Mouse (Mus musculus) neural tube, embryonic 12.5 days (tissue): ENCODE measurements around the gene Vash2. TPM values are rescaled to one million over a fixed set of nuclear protein-coding genes. Genes with fewer than 3 reads are reported as not detected.
"Not testable (repeated sequence)": the region's sequence is repeated elsewhere in the genome, so short reads cannot be mapped to it uniquely, and the experiment has no call there.

ENCODE experiments used
- ATAC-seq: fragments of 200-750 bp; cut with Nextera tagmentation; 2 replicates; pipeline ENCODE4 v1.8.0; 2017; ENCODE audit warnings: low read depth, mild to moderate bottlenecking, moderate TSS enrichment, moderate library complexity; ENCODE audit not compliant: low FRiP score
- H3K27ac ChIP-seq: fragments of 300-500 bp; sonication (generic); 2 replicates; pipeline ENCODE4 v1.5.1; 2016
- H3K27me3 ChIP-seq: fragments of 300-500 bp; sonication (generic); replicated peaks from 2 replicates; pipeline ENCODE4 v1.6.1; 2016; ENCODE audit warnings: mild to moderate bottlenecking
- H3K36me3 ChIP-seq: fragments of 300-500 bp; sonication (generic); 2 replicates; pipeline ENCODE4 v1.6.1; 2016; ENCODE audit warnings: mild to moderate bottlenecking
- H3K4me1 ChIP-seq: fragments of 300-500 bp; sonication (generic); 2 replicates; pipeline ENCODE4 v1.6.1; 2016
- H3K4me2 ChIP-seq: fragments of 300-500 bp; sonication (generic); replicated peaks from 2 replicates; pipeline ENCODE4 v1.6.1; 2016; ENCODE audit warnings: mild to moderate bottlenecking
- H3K4me3 ChIP-seq: fragments of 300-500 bp; sonication (generic); 2 replicates; pipeline ENCODE4 v1.5.1; 2016
- H3K9ac ChIP-seq: fragments of 300-500 bp; sonication (generic); 2 replicates; pipeline ENCODE4 v1.6.1; 2016; ENCODE audit warnings: mild to moderate bottlenecking
- H3K9me3 ChIP-seq: fragments of 300-500 bp; sonication (generic); 2 replicates; pipeline ENCODE4 v1.6.1; 2016; ENCODE audit warnings: mild to moderate bottlenecking
- WGBS: fragments of 180-500 bp; shearing (Covaris S2); methylation state at CpG from one replicate; pipeline ENCODE4 v1.1.7; 2016; 5-methylcytosine and 5-hydroxymethylcytosine counted together
- polyA plus RNA-seq: library from polyadenylated mRNA; unstranded; fragments of >200 nt; fragmentation: Nextera tagmentation; extraction: Ambion mirVana; gene quantifications from 2 replicates; pipeline ENCODE4 v1.2.1, GENCODE M21; 2016

Gene Vash2
- polyA plus RNA-seq, result 82.5 and 82.9 TPM in 2 replicates

- Histone ChIP-seq H3K9me3 (no peaks in the 10 kb centered on the region), H3K27ac (peak within 1 kb of the TSS; percentile 83), H3K4me3 (peak within 1 kb of the TSS; percentile 75), H3K9ac (peak within 1 kb of the TSS; percentile 90), H3K4me1 (peaks cover 22% of the 10 kb centered on the region), H3K36me3 (peaks cover 11% of the 10 kb centered on the region), H3K4me2 (peak within 1 kb of the TSS; percentile 98), H3K27me3 (no peaks in the 10 kb centered on the region)
- WGBS, result under 1% methylated on average over 38 of the region's 38 CpGs
- peak; percentile 97 for ATAC-seq
Observed at GRCm38 (mm10) chr1:190979100-190979563, at the start of gene Vash2. Vash2 (minus strand) TSS chr1:190979296.

GRCm38 (mm10) chr1:191026021-191026713 is 47.1 kb upstream of the Vash2 start, which contains the start of gene Flvcr1:
Flvcr1 (minus strand) TSS chr1:191026158.
- Histone ChIP-seq H3K4me1 (peaks cover 20% of the 10 kb centered on the region), H3K27me3 (no peaks in the 10 kb centered on the region), H3K36me3 (peaks cover 7% of the 10 kb centered on the region), H3K4me3 (peak within 1 kb of the TSS; percentile 59), H3K9ac (peak within 1 kb of the TSS; percentile 76), H3K9me3 (no peaks in the 10 kb centered on the region), H3K4me2 (peak within 1 kb of the TSS; percentile 98), H3K27ac (peak within 1 kb of the TSS; percentile 83)
- WGBS, result under 1% methylated on average over 50 of the region's 50 CpGs
- ATAC-seq, result peak; percentile 99

DNA sequence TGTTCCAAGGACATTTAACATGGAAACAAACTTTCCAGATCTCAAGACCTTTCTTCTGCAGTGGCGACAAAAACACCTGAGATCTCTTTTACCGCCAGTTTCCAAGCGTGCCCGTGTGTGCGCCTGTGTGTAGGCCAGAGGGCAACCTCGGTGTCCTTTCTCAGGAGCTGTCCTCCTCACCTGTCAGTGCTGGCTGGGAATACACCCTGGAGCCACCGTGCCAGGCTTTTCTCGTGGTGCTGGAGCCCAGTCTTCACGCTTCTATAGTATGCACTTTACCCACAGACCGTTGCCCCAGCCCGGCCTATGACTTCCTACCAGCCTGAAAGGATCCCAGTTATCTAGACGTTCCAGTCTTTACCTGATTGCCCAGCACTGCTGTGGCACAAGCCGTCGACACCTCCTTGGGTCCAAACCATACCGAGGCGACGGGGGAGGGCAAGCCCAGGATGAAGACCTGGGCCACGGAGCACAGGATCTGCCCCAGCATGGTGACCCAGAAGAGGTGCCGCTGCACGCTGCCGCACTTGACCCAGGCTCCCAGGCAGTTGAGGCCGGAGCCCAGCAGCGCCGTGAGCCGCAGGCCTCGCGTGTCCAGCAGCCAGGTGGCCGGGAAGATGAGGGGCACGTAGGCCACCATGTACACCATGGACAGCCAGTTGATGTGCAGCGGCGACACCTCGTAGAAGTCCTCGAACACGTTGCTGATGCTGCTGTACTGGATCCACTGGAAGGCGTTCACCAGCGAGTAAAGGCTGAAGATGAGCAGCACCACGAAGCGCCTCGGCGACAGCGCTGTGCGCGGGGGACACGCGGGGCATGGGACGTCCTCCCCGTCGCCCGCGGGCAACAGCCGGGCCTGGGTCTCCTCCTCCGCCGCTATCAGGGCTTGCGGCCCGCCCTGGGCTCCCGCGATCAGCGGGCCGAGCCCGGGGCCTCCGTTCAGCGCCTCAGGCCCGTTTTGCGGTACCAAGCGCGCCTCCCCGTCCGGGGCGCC is 46.2 kb upstream of the Vash2 start:
- peaks cover 7% of the 10 kb centered on the region for H3K36me3 ChIP-seq
- H3K9ac ChIP-seq, result peak overlapping the region; percentile 76
- ATAC-seq, result peak; percentile 66
- H3K27ac ChIP-seq, result peak overlapping the region; percentile 9; the same call in 1 of the 2 replicates
- H3K4me1 ChIP-seq, result peaks cover 20% of the 10 kb centered on the region
- H3K4me3 ChIP-seq, result peak overlapping the region; percentile 59
- H3K9me3 ChIP-seq, result no peaks in the 10 kb centered on the region
- H3K27me3 ChIP-seq, result no peaks in the 10 kb centered on the region
- H3K4me2 ChIP-seq, result peak overlapping the region; percentile 98
- 2% methylated on average over 68 of the region's 69 CpGs for WGBS

- ATAC-seq, H3K36me3 ChIP-seq, H3K4me2 ChIP-seq, H3K9me3 ChIP-seq, H3K27me3 ChIP-seq, H3K27ac ChIP-seq, H3K9ac ChIP-seq, H3K4me3 ChIP-seq: not testable (repeated sequence)
- H3K4me1 ChIP-seq, result peaks cover 20% of the 10 kb centered on the region
- WGBS, result 96% methylated on average over 6 of the region's 6 CpGs
Observed at GRCm38 (mm10) chr1:191023806-191024205, 44.7 kb upstream of the Vash2 start.

DNA sequence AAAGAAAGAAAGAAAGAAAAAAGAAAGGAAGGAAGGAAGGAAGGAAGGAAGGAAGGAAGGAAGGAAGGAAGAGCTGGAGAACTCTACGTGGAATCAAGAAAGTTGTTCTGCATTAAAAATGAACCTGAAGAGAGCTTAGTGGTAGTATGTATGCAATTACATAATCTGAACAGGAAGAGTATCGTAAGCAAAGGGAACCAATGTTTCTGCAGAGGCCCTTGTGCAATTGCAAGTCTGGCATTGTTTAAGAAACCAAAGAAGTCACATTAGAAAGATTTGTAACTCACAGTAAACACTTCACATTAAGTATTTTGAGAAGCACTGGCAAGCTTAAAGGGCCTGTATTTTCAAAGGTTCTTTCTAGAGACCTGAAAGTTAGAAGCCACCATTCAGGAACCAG is 44.0 kb upstream of the Vash2 start:
- 87% methylated on average over 2 of the region's 2 CpGs for WGBS
- no peak for ATAC-seq
- H3K27ac ChIP-seq, result no peak overlapping the region
- no peak overlapping the region for H3K4me3 ChIP-seq
- H3K4me2 ChIP-seq, result no peak overlapping the region
- no peak overlapping the region for H3K9ac ChIP-seq
- H3K4me1 ChIP-seq, result peaks cover 20% of the 10 kb centered on the region
- H3K27me3 ChIP-seq, result no peaks in the 10 kb centered on the region
- H3K9me3 ChIP-seq, result no peaks in the 10 kb centered on the region
- H3K36me3 ChIP-seq, result peaks cover 7% of the 10 kb centered on the region

GRCm38 (mm10) chr1:191021016-191021415 is 41.9 kb upstream of the Vash2 start:
- ATAC-seq, result no peak
- Histone ChIP-seq H3K9ac (no peak overlapping the region), H3K4me1 (peaks cover 13% of the 10 kb centered on the region), H3K27me3 (no peaks in the 10 kb centered on the region), H3K9me3 (no peaks in the 10 kb centered on the region), H3K36me3 (peaks cover 7% of the 10 kb centered on the region), H3K4me3 (no peak overlapping the region), H3K27ac (no peak overlapping the region), H3K4me2 (no peak overlapping the region)
- WGBS, result 55% methylated on average over 7 of the region's 7 CpGs

GRCm38 (mm10) chr1:191020217-191020924 is 41.3 kb upstream of the Vash2 start:
- Histone ChIP-seq H3K27ac (no peak overlapping the region), H3K27me3 (no peaks in the 10 kb centered on the region)

GRCm38 (mm10) chr1:191019803-191020202 is 40.7 kb upstream of the Vash2 start:
- peaks cover 7% of the 10 kb centered on the region for H3K36me3 ChIP-seq
- no peak overlapping the region for H3K4me3 ChIP-seq
- H3K4me2 ChIP-seq, result no peak overlapping the region
- peaks cover 5% of the 10 kb centered on the region for H3K4me1 ChIP-seq
- no peak for ATAC-seq
- H3K9me3 ChIP-seq, result no peaks in the 10 kb centered on the region
- WGBS, result 94% methylated on average over 5 of the region's 5 CpGs
- no peak overlapping the region for H3K27ac ChIP-seq
- no peak overlapping the region for H3K9ac ChIP-seq
- H3K27me3 ChIP-seq, result no peaks in the 10 kb centered on the region

More at GRCm38 (mm10) chr1:191020217-191020924, 41.3 kb upstream of the Vash2 start:
- 84% methylated on average over 3 of the region's 3 CpGs for whole genome bisulfite sequencing
- no peak overlapping the region for H3K9ac ChIP-seq
- no peak overlapping the region for H3K4me3 ChIP-seq
- no peaks in the 10 kb centered on the region for H3K9me3 ChIP-seq
- no peak for ATAC-seq
- peaks cover 7% of the 10 kb centered on the region for H3K36me3 ChIP-seq
- H3K4me2 ChIP-seq, result no peak overlapping the region
- H3K4me1 ChIP-seq, result peaks cover 10% of the 10 kb centered on the region

DNA sequence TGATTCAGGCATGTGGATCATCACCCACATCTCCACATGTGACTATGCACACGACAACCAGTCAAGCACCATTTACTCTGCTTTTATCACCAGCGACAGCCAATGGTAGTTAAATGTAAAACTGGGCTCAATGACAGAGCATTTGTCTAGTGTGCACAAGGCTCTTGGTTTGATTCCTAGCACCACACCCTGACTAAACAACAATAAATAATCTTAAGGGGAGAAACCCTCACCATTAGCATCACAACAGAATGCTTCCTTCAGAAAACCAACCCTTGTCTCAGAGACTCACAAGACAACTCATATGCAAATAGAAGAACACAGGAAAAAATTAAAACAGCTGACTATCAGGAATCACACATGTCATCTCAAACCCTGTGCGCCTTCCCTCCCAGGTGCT is 35.2 kb upstream of the Vash2 start:
- Histone ChIP-seq H3K36me3 (peaks cover 37% of the 10 kb centered on the region), H3K27ac (no peak overlapping the region), H3K27me3 (no peaks in the 10 kb centered on the region), H3K4me3 (no peak overlapping the region), H3K9ac (no peak overlapping the region), H3K9me3 (no peaks in the 10 kb centered on the region), H3K4me2 (no peak overlapping the region), H3K4me1 (no peaks in the 10 kb centered on the region)
- whole genome bisulfite sequencing, result 94% methylated on average over 3 of the region's 3 CpGs
- ATAC-seq, result no peak

DNA sequence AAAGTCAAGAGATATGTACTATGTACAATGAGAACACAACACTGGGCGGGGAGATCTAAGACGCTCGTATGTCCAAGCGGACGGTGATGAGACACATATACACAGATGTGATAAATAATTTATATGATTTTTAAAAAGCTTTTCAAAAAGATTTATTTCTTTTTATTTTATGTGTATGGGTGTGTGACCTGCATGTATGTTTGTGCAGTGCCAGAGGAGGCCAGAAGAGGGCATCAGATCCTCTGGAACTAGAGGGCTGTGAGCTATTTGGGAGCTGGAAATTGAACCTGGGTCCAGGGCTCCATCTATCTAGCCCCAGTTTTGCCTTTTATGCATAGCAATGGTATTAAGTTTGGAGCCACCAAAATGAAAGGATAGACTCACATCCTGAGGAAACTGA is 29.6 kb upstream of the Vash2 start:
- Histone ChIP-seq H3K9me3 (no peaks in the 10 kb centered on the region), H3K4me2 (no peak overlapping the region), H3K27ac (no peak overlapping the region), H3K4me1 (no peaks in the 10 kb centered on the region), H3K4me3 (no peak overlapping the region), H3K9ac (no peak overlapping the region), H3K27me3 (no peaks in the 10 kb centered on the region), H3K36me3 (peaks cover 64% of the 10 kb centered on the region)
- no peak for ATAC-seq
- WGBS, result 97% methylated on average over 5 of the region's 5 CpGs

GRCm38 (mm10) chr1:191002201-191002600 is 23.1 kb upstream of the Vash2 start:
- Histone ChIP-seq H3K27ac (no peak overlapping the region), H3K9ac (no peak overlapping the region), H3K36me3 (peaks cover 14% of the 10 kb centered on the region), H3K27me3 (no peaks in the 10 kb centered on the region), H3K4me1 (no peaks in the 10 kb centered on the region), H3K4me3 (no peak overlapping the region), H3K9me3 (peaks cover 7% of the 10 kb centered on the region; the same call in 1 of the 2 replicates), H3K4me2 (no peak overlapping the region)
- 66% methylated on average over 6 of the region's 6 CpGs for WGBS
- no peak for ATAC-seq
